Mouse (Mus musculus): ENCODE results near the gene Ltbp2. TPM values are rescaled to one million over a fixed set of nuclear protein-coding genes. Genes with fewer than 3 reads are reported as not detected.

Ltbp2 gene
- polyA plus RNA-seq, 1 experiment = 3.7 TPM

DNA sequence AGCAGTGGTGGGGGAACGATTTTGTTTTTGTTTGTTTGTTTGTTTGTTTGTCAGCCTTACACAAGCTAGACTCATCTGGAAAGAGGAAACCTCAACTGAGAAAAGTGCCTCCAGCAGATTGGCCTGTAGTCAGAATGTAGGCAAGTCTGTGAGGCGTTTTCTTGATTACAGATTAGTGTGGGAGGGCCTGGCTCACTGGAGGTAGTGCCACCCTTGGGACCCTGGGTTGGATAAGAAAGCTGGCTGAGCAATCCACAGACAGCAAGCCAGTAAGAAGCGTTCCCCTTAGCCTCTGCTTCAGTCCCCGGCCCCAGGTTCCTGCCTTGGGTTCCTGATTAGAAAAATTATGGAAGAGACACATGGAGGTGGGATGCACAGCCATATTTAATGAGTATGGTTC is 36.4 kb downstream of the Ltbp2 start:
- H3K36me3 ChIP-seq (ENCODE audit: control insufficient read depth, insufficient read depth, low read length) = no peaks in the 10 kb centered on the region
- TF ChIP-seq POLR2A (IDR thresholded peaks at IDR 0.05; ENCODE audit: control insufficient read depth, low read depth, low read length) = no peak
- TF ChIP-seq CTCF (IDR thresholded peaks at IDR 0.05; ENCODE audit: control insufficient read depth, insufficient read depth, insufficient replicate concordance, low read depth, low read length) = no peak
- no peaks in the 10 kb centered on the region for H3K4me1 ChIP-seq (ENCODE audit: control insufficient read depth, insufficient read depth, low read length)
- no peaks in the 10 kb centered on the region for H3K27me3 ChIP-seq (ENCODE audit: control insufficient read depth, insufficient read depth, low read length)
- no peak overlapping the region for H3K27ac ChIP-seq (ENCODE audit: control insufficient read depth, insufficient read depth, low read depth, low read length)
- H3K4me3 ChIP-seq (ENCODE audit: control insufficient read depth, low read depth, low read length) = no peak overlapping the region

DNA sequence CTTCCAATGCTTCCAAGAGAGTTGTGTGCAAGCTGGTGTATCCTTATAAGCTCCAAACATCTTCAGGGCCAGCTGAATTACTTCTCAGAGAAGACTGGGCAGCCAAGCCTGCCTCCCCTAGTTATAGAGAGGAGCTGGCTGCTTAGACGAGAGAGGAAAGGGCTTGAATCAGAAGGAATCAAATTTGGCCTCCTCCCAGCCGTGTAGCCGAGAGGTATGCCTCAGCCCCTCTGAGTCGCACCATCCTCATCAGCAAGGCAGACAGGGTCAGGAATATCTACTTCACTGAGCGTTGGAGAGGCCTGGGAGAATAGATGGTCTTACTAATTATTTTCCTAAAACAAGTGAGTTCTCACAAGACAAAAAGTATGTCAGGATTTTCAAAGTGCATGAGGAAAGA is 40.7 kb downstream of the Ltbp2 start:
- no peak overlapping the region for H3K4me3 ChIP-seq (ENCODE audit: control insufficient read depth, low read depth, low read length)
- H3K27ac ChIP-seq (ENCODE audit: control insufficient read depth, insufficient read depth, low read depth, low read length) = no peak overlapping the region
- H3K27me3 ChIP-seq (ENCODE audit: control insufficient read depth, insufficient read depth, low read length) = no peaks in the 10 kb centered on the region
- H3K4me1 ChIP-seq (ENCODE audit: control insufficient read depth, insufficient read depth, low read length) = no peaks in the 10 kb centered on the region
- no peak for TF ChIP-seq POLR2A (IDR thresholded peaks at IDR 0.05; ENCODE audit: control insufficient read depth, low read depth, low read length)
- no peak for TF ChIP-seq CTCF (IDR thresholded peaks at IDR 0.05; ENCODE audit: control insufficient read depth, insufficient read depth, insufficient replicate concordance, low read depth, low read length)
- H3K36me3 ChIP-seq (ENCODE audit: control insufficient read depth, insufficient read depth, low read length) = no peaks in the 10 kb centered on the region

DNA sequence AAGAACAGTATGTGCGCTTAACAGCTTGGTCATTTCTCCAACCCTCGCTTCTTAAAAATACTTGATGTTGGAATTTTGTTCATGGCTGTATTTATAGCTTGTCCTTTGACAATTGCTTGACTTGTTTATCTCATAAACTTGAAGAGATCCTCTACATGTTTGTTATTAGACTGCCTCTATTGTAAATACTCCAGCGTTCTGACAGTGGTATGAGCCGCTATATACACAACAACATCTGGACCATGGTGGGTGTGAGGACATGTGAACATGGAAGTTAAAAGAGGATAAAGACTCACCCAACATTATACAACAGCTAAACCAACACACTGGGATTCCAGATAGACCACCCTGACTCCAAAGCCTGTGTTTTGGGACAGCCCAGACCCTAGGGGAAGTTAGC is 41.6 kb downstream of the Ltbp2 start:
- no peaks in the 10 kb centered on the region for H3K36me3 ChIP-seq (ENCODE audit: control insufficient read depth, insufficient read depth, low read length)
- H3K4me1 ChIP-seq (ENCODE audit: control insufficient read depth, insufficient read depth, low read length) = no peaks in the 10 kb centered on the region
- no peaks in the 10 kb centered on the region for H3K27me3 ChIP-seq (ENCODE audit: control insufficient read depth, insufficient read depth, low read length)
- TF ChIP-seq CTCF (IDR thresholded peaks at IDR 0.05; ENCODE audit: control insufficient read depth, insufficient read depth, insufficient replicate concordance, low read depth, low read length) (no peak), POLR2A (IDR thresholded peaks at IDR 0.05; ENCODE audit: control insufficient read depth, low read depth, low read length) (no peak)
- no peak overlapping the region for H3K4me3 ChIP-seq (ENCODE audit: control insufficient read depth, low read depth, low read length)
- no peak overlapping the region for H3K27ac ChIP-seq (ENCODE audit: control insufficient read depth, insufficient read depth, low read depth, low read length)

DNA sequence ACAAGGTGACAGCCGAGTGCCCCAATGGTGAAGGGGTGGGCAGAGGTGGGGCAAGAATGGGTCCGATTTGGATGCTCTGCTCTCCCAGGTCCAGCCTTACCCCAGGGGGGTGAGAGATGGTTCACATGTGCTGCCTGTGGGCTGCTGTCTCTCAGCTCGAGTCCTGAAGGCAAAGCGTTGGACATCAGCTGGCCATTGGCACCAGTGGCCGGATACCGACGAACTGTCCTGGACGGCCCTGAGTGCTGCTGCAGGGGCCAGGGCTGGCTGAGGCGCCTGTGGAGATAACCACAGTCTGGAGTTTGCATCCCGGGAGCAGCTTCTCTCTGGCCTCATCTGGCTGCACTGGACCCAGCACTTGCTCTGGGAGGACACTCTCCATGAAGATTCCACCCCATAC is 44.7 kb downstream of the Ltbp2 start:
- Histone ChIP-seq H3K4me3 (ENCODE audit: control insufficient read depth, low read depth, low read length) (no peak overlapping the region), H3K4me1 (ENCODE audit: control insufficient read depth, insufficient read depth, low read length) (no peaks in the 10 kb centered on the region), H3K27ac (ENCODE audit: control insufficient read depth, insufficient read depth, low read depth, low read length) (no peak overlapping the region), H3K27me3 (ENCODE audit: control insufficient read depth, insufficient read depth, low read length) (no peaks in the 10 kb centered on the region), H3K36me3 (ENCODE audit: control insufficient read depth, insufficient read depth, low read length) (no peaks in the 10 kb centered on the region)
- TF ChIP-seq POLR2A (IDR thresholded peaks at IDR 0.05; ENCODE audit: control insufficient read depth, low read depth, low read length) (no peak), CTCF (IDR thresholded peaks at IDR 0.05; ENCODE audit: control insufficient read depth, insufficient read depth, insufficient replicate concordance, low read depth, low read length) (no peak)

DNA sequence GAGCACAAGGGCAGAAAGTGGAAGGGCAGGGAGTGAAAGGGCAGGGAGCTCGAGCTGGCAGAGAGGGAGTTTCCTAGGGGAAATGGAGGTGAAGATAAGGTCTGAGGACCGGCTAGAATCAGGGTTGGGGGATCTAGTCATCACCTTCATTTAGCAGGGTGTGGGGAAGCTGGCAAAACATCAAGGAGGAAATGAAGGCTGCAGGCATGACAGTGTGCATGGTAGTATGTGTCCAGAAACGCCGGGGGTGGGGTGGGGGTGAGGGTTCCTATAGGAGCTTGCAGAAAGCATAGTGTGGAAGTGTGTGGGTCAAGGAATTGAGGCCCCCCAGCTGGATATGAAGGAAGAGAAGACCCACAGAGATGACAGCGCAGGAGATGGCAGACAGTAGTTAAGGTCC is 45.2 kb downstream of the Ltbp2 start:
- TF ChIP-seq POLR2A (IDR thresholded peaks at IDR 0.05; ENCODE audit: control insufficient read depth, low read depth, low read length) (no peak), CTCF (IDR thresholded peaks at IDR 0.05; ENCODE audit: control insufficient read depth, insufficient read depth, insufficient replicate concordance, low read depth, low read length) (no peak)
- H3K27ac ChIP-seq (ENCODE audit: control insufficient read depth, insufficient read depth, low read depth, low read length) = no peak overlapping the region
- no peaks in the 10 kb centered on the region for H3K36me3 ChIP-seq (ENCODE audit: control insufficient read depth, insufficient read depth, low read length)
- no peak overlapping the region for H3K4me3 ChIP-seq (ENCODE audit: control insufficient read depth, low read depth, low read length)
- H3K27me3 ChIP-seq (ENCODE audit: control insufficient read depth, insufficient read depth, low read length) = no peaks in the 10 kb centered on the region
- H3K4me1 ChIP-seq (ENCODE audit: control insufficient read depth, insufficient read depth, low read length) = no peaks in the 10 kb centered on the region

DNA sequence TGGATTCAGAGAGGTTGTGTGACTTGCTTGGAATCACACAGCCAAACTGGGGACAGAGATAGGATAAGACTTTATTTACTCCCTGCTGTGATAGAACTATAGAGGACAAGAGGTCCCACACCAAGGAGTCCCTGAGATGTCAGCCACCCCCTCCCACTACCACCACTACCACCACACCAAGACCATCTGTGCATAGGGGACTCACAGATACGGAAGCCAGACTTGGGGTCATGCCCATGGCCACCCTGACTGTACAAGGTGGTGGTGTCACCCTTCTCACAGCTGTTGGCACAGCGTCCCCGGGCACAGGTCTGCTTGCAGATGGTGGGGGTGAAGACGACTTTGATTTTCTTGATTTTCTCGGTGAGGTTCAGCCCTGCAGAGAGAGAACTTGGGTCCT is 45.9 kb downstream of the Ltbp2 start:
- H3K36me3 ChIP-seq (ENCODE audit: control insufficient read depth, insufficient read depth, low read length) = no peaks in the 10 kb centered on the region
- TF ChIP-seq CTCF (IDR thresholded peaks at IDR 0.05; ENCODE audit: control insufficient read depth, insufficient read depth, insufficient replicate concordance, low read depth, low read length) = no peak
- no peak for TF ChIP-seq POLR2A (IDR thresholded peaks at IDR 0.05; ENCODE audit: control insufficient read depth, low read depth, low read length)
- no peaks in the 10 kb centered on the region for H3K4me1 ChIP-seq (ENCODE audit: control insufficient read depth, insufficient read depth, low read length)
- no peak overlapping the region for H3K27ac ChIP-seq (ENCODE audit: control insufficient read depth, insufficient read depth, low read depth, low read length)
- H3K4me3 ChIP-seq (ENCODE audit: control insufficient read depth, low read depth, low read length) = no peak overlapping the region
- no peaks in the 10 kb centered on the region for H3K27me3 ChIP-seq (ENCODE audit: control insufficient read depth, insufficient read depth, low read length)

DNA sequence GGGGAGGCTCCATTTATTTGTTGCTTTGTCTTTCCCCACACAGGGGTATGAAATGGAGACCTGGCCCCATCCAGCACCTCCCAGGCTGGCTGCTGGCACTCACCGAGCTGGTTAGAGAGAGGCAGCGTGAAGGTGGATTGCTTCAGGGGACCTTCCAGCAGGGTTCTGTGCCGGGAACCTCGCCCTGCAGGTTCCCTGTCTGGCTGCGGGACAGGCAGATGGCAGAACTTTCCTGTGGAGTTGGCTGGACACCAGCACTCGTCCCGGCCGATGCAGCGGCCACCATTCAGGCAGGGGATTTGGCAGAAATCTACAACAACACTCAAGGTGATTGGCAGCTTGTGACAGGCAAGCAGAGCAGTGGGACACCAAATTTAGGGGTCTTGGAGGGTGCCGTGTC is 46.4 kb downstream of the Ltbp2 start:
- Histone ChIP-seq H3K4me3 (ENCODE audit: control insufficient read depth, low read depth, low read length) (no peak overlapping the region), H3K4me1 (ENCODE audit: control insufficient read depth, insufficient read depth, low read length) (no peaks in the 10 kb centered on the region), H3K27me3 (ENCODE audit: control insufficient read depth, insufficient read depth, low read length) (no peaks in the 10 kb centered on the region), H3K36me3 (ENCODE audit: control insufficient read depth, insufficient read depth, low read length) (no peaks in the 10 kb centered on the region), H3K27ac (ENCODE audit: control insufficient read depth, insufficient read depth, low read depth, low read length) (no peak overlapping the region)
- no peak for TF ChIP-seq CTCF (IDR thresholded peaks at IDR 0.05; ENCODE audit: control insufficient read depth, insufficient read depth, insufficient replicate concordance, low read depth, low read length)
- no peak for TF ChIP-seq POLR2A (IDR thresholded peaks at IDR 0.05; ENCODE audit: control insufficient read depth, low read depth, low read length)

DNA sequence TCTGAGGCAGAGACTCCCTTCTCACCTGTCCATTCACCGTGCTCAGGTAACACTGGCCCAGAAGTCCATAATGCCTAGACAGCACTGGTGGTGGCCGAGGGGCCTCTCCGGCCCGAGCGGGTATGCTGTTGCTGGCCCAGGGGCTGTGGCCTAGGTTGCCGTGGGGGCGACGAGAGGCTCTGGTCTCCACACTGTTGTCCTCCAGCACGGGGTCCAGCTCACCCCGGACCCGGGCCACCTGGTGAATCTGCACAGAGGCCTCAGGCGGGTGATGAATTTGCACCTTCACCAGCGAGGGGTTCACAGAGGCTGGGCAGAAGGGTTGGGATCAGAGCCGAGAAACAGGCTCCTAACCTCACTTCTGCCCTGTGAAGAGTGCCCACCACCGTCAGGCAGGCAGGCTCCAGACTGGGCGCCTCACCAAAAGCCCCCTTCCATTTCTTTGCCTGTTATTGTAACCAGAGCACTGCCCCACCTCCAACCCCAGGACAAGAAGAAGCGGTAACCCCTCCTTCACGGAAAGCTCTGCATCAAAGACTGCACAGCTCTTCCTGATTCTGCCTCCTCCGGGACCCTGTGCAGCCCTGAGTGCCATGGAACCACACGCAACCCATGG is 47.1 kb downstream of the Ltbp2 start:
- no peak overlapping the region for H3K4me3 ChIP-seq (ENCODE audit: control insufficient read depth, low read depth, low read length)
- H3K4me1 ChIP-seq (ENCODE audit: control insufficient read depth, insufficient read depth, low read length) = no peaks in the 10 kb centered on the region
- no peaks in the 10 kb centered on the region for H3K27me3 ChIP-seq (ENCODE audit: control insufficient read depth, insufficient read depth, low read length)
- no peaks in the 10 kb centered on the region for H3K36me3 ChIP-seq (ENCODE audit: control insufficient read depth, insufficient read depth, low read length)
- no peak for TF ChIP-seq POLR2A (IDR thresholded peaks at IDR 0.05; ENCODE audit: control insufficient read depth, low read depth, low read length)
- no peak for TF ChIP-seq CTCF (IDR thresholded peaks at IDR 0.05; ENCODE audit: control insufficient read depth, insufficient read depth, insufficient replicate concordance, low read depth, low read length)
- H3K27ac ChIP-seq (ENCODE audit: control insufficient read depth, insufficient read depth, low read depth, low read length) = no peak overlapping the region
